Comparison of ENCODE assay signal across 15 mouse cellular contexts in genomic region chr7:63902604-63903210, GRCm38 (mm10). TPM values are rescaled to one million over a fixed set of nuclear protein-coding genes. Genes with fewer than 3 reads are reported as not detected.
DNase-seq lines count a peak whose midpoint lies in the region; ATAC-seq and TF ChIP-seq lines count a peak whose summit lies in the region.
"Had no signal": no experiment of that assay in that cellular context is flagged by ENCODE, and none has a peak within 500 bp of the region (broad histone marks: within the 10 kb centered on the region; RNA-seq: fewer than 3 reads in every experiment).

No protein-coding gene starts in this region.

- 0 out of 2 replicates have a peak overlapping the region, but pooled peaks have one; percentile 17 for H3K9ac ChIP-seq in forebrain, embryonic 13.5 days
- H3K9ac ChIP-seq in forebrain, embryonic 12.5 days, result no peak overlapping the region
- H3K9ac ChIP-seq: neural tube, embryonic 15.5 days had no signal

- no peak for TF ChIP-seq POLR2A in bone marrow, adult 2 months (IDR thresholded peaks at IDR 0.05; ENCODE audit: borderline replicate concordance, control insufficient read depth, low read depth, low read length)

- TF ChIP-seq CTCF in bone marrow, adult 2 months (IDR thresholded peaks at IDR 0.05; ENCODE audit: control insufficient read depth, insufficient read depth, low read length), result no peak

- H3K4me1 ChIP-seq in forebrain, embryonic 13.5 days, result peaks cover 42% of the 10 kb centered on the region
- H3K4me1 ChIP-seq in forebrain, embryonic 12.5 days, result peaks cover 35% of the 10 kb centered on the region
- peaks cover 23% of the 10 kb centered on the region for H3K4me1 ChIP-seq in bone marrow, adult 2 months (ENCODE audit: control insufficient read depth, insufficient read depth, low read length)
- peaks cover 17% of the 10 kb centered on the region for H3K4me1 ChIP-seq in limb, embryonic 10.5 days

- H3K4me3 ChIP-seq in forebrain, embryonic 13.5 days, result no peak overlapping the region
- H3K4me3 ChIP-seq in forebrain, embryonic 12.5 days (replicated peaks), result no peak overlapping the region
- H3K4me3 ChIP-seq in bone marrow, adult 2 months (replicated peaks; ENCODE audit: control insufficient read depth, low read depth, low read length), result no peak overlapping the region
- no peak overlapping the region for H3K4me3 ChIP-seq in limb, embryonic 10.5 days
- H3K4me3 ChIP-seq: neural tube, embryonic 15.5 days had no signal

- H3K36me3 ChIP-seq in forebrain, embryonic 13.5 days (ENCODE audit: poor library complexity, severe bottlenecking), result no peaks in the 10 kb centered on the region
- no peaks in the 10 kb centered on the region for H3K36me3 ChIP-seq in forebrain, embryonic 12.5 days (replicated peaks)
- H3K36me3 ChIP-seq in limb, embryonic 10.5 days, result no peaks in the 10 kb centered on the region
- H3K36me3 ChIP-seq: neural tube, embryonic 15.5 days had no signal

- peak overlapping the region; percentile 31; the same call in 1 of the 2 replicates for H3K27ac ChIP-seq in forebrain, embryonic 13.5 days
- no peak overlapping the region for H3K27ac ChIP-seq in forebrain, embryonic 12.5 days
- H3K27ac ChIP-seq in bone marrow, adult 2 months (ENCODE audit: control insufficient read depth, insufficient read depth, low read depth, low read length, poor library complexity), result peak overlapping the region; percentile 46
- H3K27ac ChIP-seq in limb, embryonic 10.5 days, result peak overlapping the region; percentile 73
- H3K27ac ChIP-seq: neural tube, embryonic 15.5 days had no signal

- 0 out of 2 replicates have a peak, but pooled peaks cover 4% of the 10 kb centered on the region for H3K27me3 ChIP-seq in forebrain, embryonic 13.5 days
- H3K27me3 ChIP-seq in forebrain, embryonic 12.5 days, result no peaks in the 10 kb centered on the region
- H3K27me3 ChIP-seq in limb, embryonic 10.5 days (ENCODE audit: low read depth, poor library complexity, severe bottlenecking), result 0 out of 2 replicates have a peak, but pooled peaks cover 5% of the 10 kb centered on the region
- H3K27me3 ChIP-seq: neural tube, embryonic 15.5 days had no signal

- whole genome bisulfite sequencing in forebrain, embryonic 13.5 days, result 55% methylated on average over 3 of the region's 3 CpGs
- 57% methylated on average over 3 of the region's 3 CpGs for WGBS in forebrain, embryonic 12.5 days
- 52% methylated on average over 3 of the region's 3 CpGs for WGBS in bone marrow, adult 2 months
- 53% methylated on average over 3 of the region's 3 CpGs for WGBS in limb, embryonic 10.5 days

- ATAC-seq in forebrain, embryonic 13.5 days, result no peak
- no peak for ATAC-seq in forebrain, embryonic 12.5 days (ENCODE audit: low FRiP score)
- ATAC-seq: midbrain, embryonic 16.5 days had no signal

- no peaks in the 10 kb centered on the region for H3K9me3 ChIP-seq in forebrain, embryonic 13.5 days (replicated peaks)
- no peaks in the 10 kb centered on the region for H3K9me3 ChIP-seq in forebrain, embryonic 12.5 days
- no peaks in the 10 kb centered on the region for H3K9me3 ChIP-seq in limb, embryonic 10.5 days (replicated peaks)
- H3K9me3 ChIP-seq: G1E; neural tube, embryonic 15.5 days had no signal

- no peak overlapping the region for H3K4me2 ChIP-seq in forebrain, embryonic 13.5 days
- H3K4me2 ChIP-seq in forebrain, embryonic 12.5 days, result no peak overlapping the region
- H3K4me2 ChIP-seq: neural tube, embryonic 15.5 days had no signal

- peak; percentile 41 for DNase-seq in kidney, adult 9 months
- DNase-seq in kidney, postnatal 4 days, result no peak
- DNase-seq in limb, embryonic 10.5 days (ENCODE audit: low spot score), result no peak
- no peak for DNase-seq in urinary bladder, postnatal 25 days (ENCODE audit: low spot score)
- DNase-seq in cerebellum, postnatal 10 days, result no peak
- DNase-seq: lung, postnatal 4 days; right cerebral cortex, postnatal 14 days had no signal

RNA-seq across cellular contexts. Expression of gene E030018B13Rik, which starts 13.9 kb away (rescaled TPM):
- 0.22 TPM in 1 of 2 replicates, not detected in the other for polyA plus RNA-seq in forebrain, embryonic 13.5 days (2015; fragmentation: Nextera tagmentation; extraction: Ambion mirVana)
- polyA plus RNA-seq in forebrain, embryonic 12.5 days (2016; fragmentation: Nextera tagmentation; extraction: Ambion mirVana), result not detected in 2 replicates
- polyA plus RNA-seq in bone marrow, adult 2 months (2011; ENCODE audit: insufficient read depth, insufficient read length, low replicate concordance, missing spikeins), result not detected in 2 replicates
- not detected in 2 replicates for polyA plus RNA-seq in limb, embryonic 10.5 days (2016; fragmentation: Nextera tagmentation; extraction: Ambion mirVana)
- polyA plus RNA-seq: embryonic facial prominence, embryonic 14.5 days; G1E; midbrain, embryonic 16.5 days; neural tube, embryonic 15.5 days; testis, adult 2 months had no signal

RNA-seq across cellular contexts. Expression of gene Klf13, which starts 36.0 kb away (rescaled TPM):
- 30.4 and 33.5 TPM in 2 replicates for polyA plus RNA-seq in forebrain, embryonic 13.5 days (2015; fragmentation: Nextera tagmentation; extraction: Ambion mirVana)
- 21.9 and 26.1 TPM in 2 replicates for polyA plus RNA-seq in forebrain, embryonic 12.5 days (2016; fragmentation: Nextera tagmentation; extraction: Ambion mirVana)
- 38.0 and 58.7 TPM in 2 replicates for polyA plus RNA-seq in bone marrow, adult 2 months (2011; ENCODE audit: insufficient read depth, insufficient read length, low replicate concordance, missing spikeins)
- 17.2 and 17.9 TPM in 2 replicates for polyA plus RNA-seq in limb, embryonic 10.5 days (2016; fragmentation: Nextera tagmentation; extraction: Ambion mirVana)
